Mouse (Mus musculus) gastrocnemius, postnatal 25 days (tissue): ENCODE results near the gene Ccdc106. TPM values are rescaled to one million over a fixed set of nuclear protein-coding genes. Genes with fewer than 3 reads are reported as not detected.
A peak's percentile ranks its signal among the peaks of the same experiment; 100 is the strongest.
"Not testable (repeated sequence)": the region's sequence is repeated elsewhere in the genome, so short reads cannot be mapped to it uniquely, and the experiment has no call there.

Experiments used
- DNase-seq: peaks from one replicate; pipeline ENCODE4 v3.0.0; 2022
- total RNA-seq, 2 experiments: library from RNA; stranded (reverse); gene quantifications; 1 replicate in 1 of 2; 2 replicates in 1 of 2; pipeline ENCODE4 v1.2.3; 2021

Gene Ccdc106
- total RNA-seq, 2 experiments from 2014 or later: not detected

GRCm38 (mm10) chr7:5015118-5016001 is 5.0 kb upstream of the Ccdc106 start, which contains the start of gene Gm44973:
TSS of gene Gm44973 (plus strand) at chr7:5015496.
- DNase-seq: peak; percentile 97

- no peak for DNase-seq
Measured at GRCm38 (mm10) chr7:5016057-5016456, 4.3 kb upstream of the Ccdc106 start.

GRCm38 (mm10) chr7:5016920-5017319 is 3.4 kb upstream of the Ccdc106 start:
- no peak for DNase-seq

GRCm38 (mm10) chr7:5017352-5017751 is 3.0 kb upstream of the Ccdc106 start:
- no peak for DNase-seq

GRCm38 (mm10) chr7:5017931-5018330 is 2.4 kb upstream of the Ccdc106 start:
- DNase-seq: no peak

GRCm38 (mm10) chr7:5019576-5019975 is 777 bp upstream of the Ccdc106 start:
- not testable (repeated sequence) for DNase-seq

- DNase-seq: no peak
Measured at GRCm38 (mm10) chr7:5020685-5021084, 332 bp downstream of the Ccdc106 start.

- no peak for DNase-seq
Measured at GRCm38 (mm10) chr7:5021197-5021596, 844 bp downstream of the Ccdc106 start.

GRCm38 (mm10) chr7:5029543-5029942 is 9.2 kb downstream of the Ccdc106 start:
- DNase-seq: no peak

GRCm38 (mm10) chr7:5029946-5030345 is 9.6 kb downstream of the Ccdc106 start:
- DNase-seq: no peak

GRCm38 (mm10) chr7:5030554-5031275 is 10.4 kb downstream of the Ccdc106 start:
- no peak for DNase-seq

- DNase-seq: no peak
Measured at GRCm38 (mm10) chr7:5031496-5031895, 11.1 kb downstream of the Ccdc106 start.

GRCm38 (mm10) chr7:5033818-5034217 is 13.5 kb downstream of the Ccdc106 start, which contains the start of gene 4632433K11Rik:
TSS of gene 4632433K11Rik (plus strand) at chr7:5034118.
- no peak for DNase-seq

GRCm38 (mm10) chr7:5035628-5036027 is 15.3 kb downstream of the Ccdc106 start:
- DNase-seq: no peak

GRCm38 (mm10) chr7:5036136-5036535 is 15.8 kb downstream of the Ccdc106 start:
- DNase-seq: no peak

GRCm38 (mm10) chr7:5037026-5037425 is 16.7 kb downstream of the Ccdc106 start:
- no peak for DNase-seq

GRCm38 (mm10) chr7:5037467-5037866 is 17.1 kb downstream of the Ccdc106 start:
- DNase-seq: no peak

GRCm38 (mm10) chr7:5038109-5038732 is 17.9 kb downstream of the Ccdc106 start, which contains the start of gene Zfp784:
TSS of gene Zfp784 (minus strand) at chr7:5038446.
- DNase-seq: peak; percentile 92

- DNase-seq: no peak
Measured at GRCm38 (mm10) chr7:5038940-5039339, 18.6 kb downstream of the Ccdc106 start.

GRCm38 (mm10) chr7:5044981-5045380 is 24.6 kb downstream of the Ccdc106 start:
- no peak for DNase-seq

- no peak for DNase-seq
Measured at GRCm38 (mm10) chr7:5046112-5046511, 25.8 kb downstream of the Ccdc106 start.

- no peak for DNase-seq
Measured at GRCm38 (mm10) chr7:5047313-5047712, 27.0 kb downstream of the Ccdc106 start.
